In the genomic region with DNA sequence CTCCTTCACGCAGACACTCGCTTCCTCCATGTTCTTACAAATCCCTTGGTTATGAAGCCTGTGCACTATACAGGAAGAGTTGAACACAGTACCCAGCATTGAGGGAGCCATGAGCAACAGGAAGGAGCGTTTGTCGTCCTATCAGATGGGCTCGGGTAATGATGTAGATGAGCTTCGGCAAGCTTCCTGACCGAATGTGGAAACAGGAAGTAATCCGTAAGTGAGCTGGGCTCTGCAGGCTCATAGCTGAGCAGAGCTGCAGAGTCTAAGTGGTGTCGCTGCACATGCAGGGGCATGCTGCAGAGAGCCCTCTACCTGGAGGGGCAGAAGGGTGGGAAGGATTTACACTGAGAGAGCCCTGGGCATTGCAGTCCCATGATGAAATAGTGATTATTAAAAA, we compare ENCODE assay signal across 12 mouse cellular contexts.
DNase-seq lines count a peak whose midpoint lies in the region; ATAC-seq lines count a peak whose summit lies in the region.
"Had no signal": no experiment of that assay in that cellular context is flagged by ENCODE, and none has a peak within 500 bp of the region (broad histone marks: within the 10 kb centered on the region; RNA-seq: fewer than 3 reads in every experiment).

No protein-coding gene starts in this region.

- H3K27me3 ChIP-seq in liver, embryonic 11.5 days (replicated peaks; ENCODE audit: control insufficient read depth, insufficient read depth, low read length) = no peaks in the 10 kb centered on the region
- no peaks in the 10 kb centered on the region for H3K27me3 ChIP-seq in liver, embryonic 13.5 days
- H3K27me3 ChIP-seq: liver, embryonic 15.5 days; stomach, embryonic 15.5 days had no signal

- H3K27ac ChIP-seq in liver, embryonic 11.5 days (ENCODE audit: low read depth, low read length) = no peak overlapping the region
- H3K27ac ChIP-seq in liver, embryonic 13.5 days = no peak overlapping the region
- H3K27ac ChIP-seq: liver, embryonic 15.5 days; stomach, embryonic 15.5 days had no signal

- H3K4me3 ChIP-seq in liver, embryonic 11.5 days (ENCODE audit: low read depth, low read length) = no peak overlapping the region
- H3K4me3 ChIP-seq in liver, embryonic 13.5 days (replicated peaks) = no peak overlapping the region
- H3K4me3 ChIP-seq: liver, embryonic 15.5 days; stomach, embryonic 15.5 days had no signal

- peak; percentile 31; the same call in 1 of the 2 replicates for ATAC-seq in liver, embryonic 11.5 days (replicated peaks; ENCODE audit: low FRiP score)
- peak; percentile 32 for ATAC-seq in activated CD4-positive, CD25-positive, alpha-beta regulatory T cell, adult 4 months
- ATAC-seq in liver, embryonic 13.5 days (ENCODE audit: low read depth) = peak; percentile 29; the same call in 1 of the 2 replicates

- H3K9ac ChIP-seq in liver, embryonic 11.5 days (ENCODE audit: low read depth, low read length) = no peak overlapping the region
- no peak overlapping the region for H3K9ac ChIP-seq in liver, embryonic 13.5 days
- H3K9ac ChIP-seq: liver, embryonic 15.5 days; stomach, embryonic 15.5 days had no signal

- H3K36me3 ChIP-seq in liver, embryonic 11.5 days (ENCODE audit: control insufficient read depth, insufficient read depth, low read length) = no peaks in the 10 kb centered on the region
- no peaks in the 10 kb centered on the region for H3K36me3 ChIP-seq in liver, embryonic 13.5 days
- H3K36me3 ChIP-seq: liver, embryonic 15.5 days; stomach, embryonic 15.5 days had no signal

- H3K4me2 ChIP-seq in liver, embryonic 11.5 days = no peak overlapping the region
- H3K4me2 ChIP-seq in liver, embryonic 13.5 days = no peak overlapping the region
- H3K4me2 ChIP-seq: liver, embryonic 15.5 days; stomach, embryonic 15.5 days had no signal

- no peak for DNase-seq in liver, embryonic 11.5 days (ENCODE audit: low spot score)
- DNase-seq in liver = no peak
- DNase-seq in liver, embryonic 13.5 days = no peak
- DNase-seq in thymus, postnatal 25 days = peak; percentile 12
- DNase-seq in kidney, postnatal 10 days = no peak
- no peak for DNase-seq in left cerebral cortex, adult 18-20 months (ENCODE audit: low spot score in 2 of 2)
- DNase-seq: adrenal gland, adult 2 months; gastrocnemius, postnatal 36 days; right cerebral cortex, adult 18-20 months had no signal

- no peaks in the 10 kb centered on the region for H3K9me3 ChIP-seq in liver, embryonic 11.5 days (ENCODE audit: control insufficient read depth, low read length)
- no peaks in the 10 kb centered on the region for H3K9me3 ChIP-seq in liver, embryonic 13.5 days (replicated peaks)
- H3K9me3 ChIP-seq: liver, embryonic 15.5 days; stomach, embryonic 15.5 days had no signal

- WGBS in liver, embryonic 11.5 days = 53% methylated on average over 9 of the region's 9 CpGs
- 31% methylated on average over 9 of the region's 9 CpGs for WGBS in liver, embryonic 13.5 days (ENCODE audit: insufficient replicate concordance)

- H3K4me1 ChIP-seq in liver, embryonic 11.5 days (replicated peaks; ENCODE audit: control insufficient read depth, insufficient read depth, low read length) = no peaks in the 10 kb centered on the region; the same call in 1 of the 2 replicates
- H3K4me1 ChIP-seq in liver, embryonic 13.5 days (replicated peaks) = no peaks in the 10 kb centered on the region
- H3K4me1 ChIP-seq: liver, embryonic 15.5 days had no signal
